Mouse (Mus musculus): ENCODE measurements around the gene Sult2a1. TPM values are rescaled to one million over a fixed set of nuclear protein-coding genes. Genes with fewer than 3 reads are reported as not detected.
"Not testable (repeated sequence)": the region's sequence is repeated elsewhere in the genome, so short reads cannot be mapped to it uniquely, and the experiment has no call there.

The Sult2a1 gene
- polyA plus RNA-seq (2012; ENCODE audit: insufficient read depth, low replicate concordance) = not detected in 2 replicates

GRCm38 (mm10) chr7:13837309-13837708 is at the start of gene Sult2a1:
Gene Sult2a1, minus strand, starts transcription at chr7:13837409.
- H3K4me3 ChIP-seq (replicated peaks); H3K27me3 ChIP-seq (replicated peaks): not testable (repeated sequence)

DNA sequence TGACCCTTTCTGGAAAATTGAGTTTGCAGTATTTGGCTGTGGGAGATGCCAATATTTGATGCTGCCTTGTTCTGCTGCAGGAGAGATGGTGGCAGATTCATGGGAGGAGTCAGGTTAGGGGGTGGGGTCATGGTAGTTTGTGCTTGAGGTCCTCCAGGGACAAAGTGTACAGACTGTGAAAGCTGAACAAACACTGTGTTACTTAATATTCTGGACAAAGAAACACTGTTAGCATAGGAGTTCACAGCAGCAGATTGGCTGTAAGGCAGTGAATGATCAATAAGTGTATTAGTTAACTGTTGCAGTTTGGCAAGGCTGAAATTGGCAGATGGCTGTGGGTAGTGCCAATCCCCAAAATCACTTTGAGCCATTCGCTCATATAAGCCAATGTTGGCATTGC is 23.3 kb downstream of the Sult2a1 start:
- H3K27me3 ChIP-seq (replicated peaks) = no peaks in the 10 kb centered on the region
- H3K4me3 ChIP-seq (replicated peaks) = no peak overlapping the region
- H3K36me3 ChIP-seq (replicated peaks; ENCODE audit: low read length) = no peaks in the 10 kb centered on the region
- TF ChIP-seq GATA1 (IDR thresholded peaks at IDR 0.05; ENCODE audit: borderline replicate concordance, low read length) = no peak
- TF ChIP-seq FLI1 (IDR thresholded peaks at IDR 0.05; ENCODE audit: low read length) = no peak
- H3K9me3 ChIP-seq = peaks cover 21% of the 10 kb centered on the region
- H3K4me1 ChIP-seq = no peaks in the 10 kb centered on the region

More at GRCm38 (mm10) chr7:13837309-13837708, at the start of gene Sult2a1:
- not testable (repeated sequence) for H3K9me3 ChIP-seq; H3K4me1 ChIP-seq; H3K36me3 ChIP-seq (replicated peaks; ENCODE audit: low read length)

Other genes with a start within 250 kb of the Sult2a1 start
- not detected in 2 replicates for gene Sult2a5, start 213.4 kb downstream of the Sult2a1 start, polyA plus RNA-seq (2012; ENCODE audit: insufficient read depth, low replicate concordance)
- gene Sult2a2, start 103.9 kb downstream of the Sult2a1 start, polyA plus RNA-seq (2012; ENCODE audit: insufficient read depth, low replicate concordance) = not detected in 2 replicates
- not detected in 2 replicates for gene Sult2a4, start 152.2 kb upstream of the Sult2a1 start, polyA plus RNA-seq (2012; ENCODE audit: insufficient read depth, low replicate concordance)